In the genomic region with DNA sequence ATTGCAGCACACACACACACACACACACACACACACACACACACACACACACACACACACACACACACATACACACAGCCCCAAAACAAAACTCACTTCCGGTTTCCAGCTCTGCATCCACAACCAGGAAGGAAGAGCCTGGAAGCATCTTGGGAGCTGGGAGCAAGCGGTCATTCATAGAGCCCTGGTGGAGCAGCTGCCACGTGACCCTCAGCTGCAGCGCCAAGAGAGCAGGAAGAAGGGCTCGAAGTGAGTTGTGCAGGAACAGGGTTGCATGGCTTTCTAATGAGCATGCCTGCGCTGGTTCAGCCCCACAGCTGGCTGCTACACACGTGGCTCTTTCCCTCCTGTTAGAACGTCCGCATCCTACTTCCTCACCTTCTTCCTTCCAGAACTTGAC, we compare ENCODE assay signal across 9 mouse cellular contexts. TPM values are rescaled to one million over a fixed set of nuclear protein-coding genes. Genes with fewer than 3 reads are reported as not detected.
DNase-seq lines count a peak whose midpoint lies in the region; ATAC-seq and TF ChIP-seq lines count a peak whose summit lies in the region.
"Had no signal": no experiment of that assay in that cellular context is flagged by ENCODE, and none has a peak within 500 bp of the region (broad histone marks: within the 10 kb centered on the region; RNA-seq: fewer than 3 reads in every experiment).

No protein-coding gene starts in this region.

- H3K36me3 ChIP-seq in limb, embryonic 13.5 days, result no peaks in the 10 kb centered on the region

- no peak overlapping the region for H3K9ac ChIP-seq in limb, embryonic 13.5 days

- 25% methylated on average over 9 of the region's 9 CpGs for WGBS in limb, embryonic 13.5 days

- DNase-seq in adrenal gland, postnatal 25 days, result peak; percentile 36
- peak; percentile 62 to 67 for DNase-seq in heart, postnatal 10 days
- no peak for DNase-seq in cerebellum, postnatal 4 days (ENCODE audit: low spot score in 2 of 2)
- no peak for DNase-seq in left cerebral cortex, adult 2 months (ENCODE audit: extremely low spot score in 1 of 2, low spot score in 2 of 2)
- DNase-seq in right cerebral cortex, postnatal 14 days, result no peak

- 0 out of 2 replicates have a peak overlapping the region, but pooled peaks have one; percentile 10 for H3K27ac ChIP-seq in limb, embryonic 13.5 days
- H3K27ac ChIP-seq in left cerebral cortex, adult 2 months, result no peak overlapping the region

- intact Hi-C loops in heart, postnatal 10 days (cut with DNase I), result no loop called here
- intact Hi-C loops in left cerebral cortex, adult 2 months (cut with DNase I), result loop anchor here (5.0 kb wide), 1 partner anchor 568 kb away; no protein-coding TSS in a partner anchor

- H3K4me1 ChIP-seq in limb, embryonic 13.5 days, result peaks cover 60% of the 10 kb centered on the region

- H3K4me2 ChIP-seq in limb, embryonic 13.5 days (replicated peaks), result peak overlapping the region; percentile 9; the same call in 1 of the 2 replicates

- TF ChIP-seq CTCF in left cerebral cortex, adult 2 months (IDR thresholded peaks at IDR 0.05), result no peak

- H3K4me3 ChIP-seq in limb, embryonic 13.5 days, result no peak overlapping the region
- H3K4me3 ChIP-seq in left cerebral cortex, adult 2 months, result no peak overlapping the region

- no peaks in the 10 kb centered on the region for H3K27me3 ChIP-seq in limb, embryonic 13.5 days

- ATAC-seq in CD4-positive, CD25-positive, alpha-beta regulatory T cell, adult 4 months, result peak; percentile 62
- ATAC-seq in limb, embryonic 13.5 days (ENCODE audit: low FRiP score, low read depth), result no peak
- no peak for ATAC-seq in monocyte, adult 5-6 weeks (replicated peaks; ENCODE audit: insufficient number of reproducible peaks, low FRiP score, low TSS enrichment, poor library complexity, severe bottlenecking)

- H3K9me3 ChIP-seq in limb, embryonic 13.5 days, result no peaks in the 10 kb centered on the region

RNA-seq across cellular contexts. Expression of a gene that starts 25.3 kb away (rescaled TPM):
- 1 to 10 TPM; 1.3 to 1.4 TPM for polyA plus RNA-seq in CD4-positive, CD25-positive, alpha-beta regulatory T cell, adult 4 months (2017; shearing (Covaris generic))
- 6.7 and 7.4 TPM in 2 replicates for total RNA-seq in adrenal gland, postnatal 25 days (2021)
- total RNA-seq in heart, postnatal 10 days (2021), result 1 to 10 TPM; 4.1 to 6.0 TPM
- 1.6 and 2.6 TPM in 2 replicates for polyA plus RNA-seq in limb, embryonic 13.5 days (2015; fragmentation: Nextera tagmentation; extraction: Ambion mirVana)
- 10 to 100 TPM; 34.0 to 39.1 TPM for total RNA-seq in left cerebral cortex, adult 2 months (2021)
- not detected in 3 replicates for total RNA-seq in monocyte, adult 5-6 weeks (2017)
- polyA plus RNA-seq: large intestine, adult 2 months had no signal

RNA-seq across cellular contexts. Expression of a gene that starts 40.5 kb away (rescaled TPM):
- polyA plus RNA-seq in CD4-positive, CD25-positive, alpha-beta regulatory T cell, adult 4 months (2017; shearing (Covaris generic)), result 1 to 10 TPM; 1.5 to 6.1 TPM
- 7.4 and 8.1 TPM in 2 replicates for total RNA-seq in adrenal gland, postnatal 25 days (2021)
- total RNA-seq in heart, postnatal 10 days (2021), result 1 to 10 TPM; 5.9 to 9.4 TPM
- 16.9 and 21.0 TPM in 2 replicates for polyA plus RNA-seq in limb, embryonic 13.5 days (2015; fragmentation: Nextera tagmentation; extraction: Ambion mirVana)
- 10 to 100 TPM; 76.6 to 78.1 TPM for total RNA-seq in left cerebral cortex, adult 2 months (2021)
- 1.5 to 4.8 TPM (median 4.6 TPM) in 3 replicates for total RNA-seq in monocyte, adult 5-6 weeks (2017)

Comparison
In these comparisons a context has a peak if more than half of its experiments do, and no peak if none do; other contexts are left out.
1. DNase-seq: peak in adrenal gland, postnatal 25 days (single experiment) and heart, postnatal 10 days (2 of 2); none in cerebellum, postnatal 4 days (0 of 2), left cerebral cortex, adult 2 months (0 of 2) and right cerebral cortex, postnatal 14 days (single experiment).